Mouse (Mus musculus) forebrain, embryonic 16.5 days (tissue): ENCODE data around the gene Spag8. TPM values are rescaled to one million over a fixed set of nuclear protein-coding genes. Genes with fewer than 3 reads are reported as not detected.

Experiments used
- ATAC-seq: fragments of 200-750 bp; cut with Nextera tagmentation; 2 replicates; pipeline ENCODE4 v1.8.0; 2017; ENCODE audit warnings: mild to moderate bottlenecking, moderate library complexity
- H3K27ac ChIP-seq: fragments of 300-500 bp; sonication (generic); 2 replicates; pipeline ENCODE4 v1.5.1; 2014; ENCODE audit warnings: low read length, control low read depth
- H3K27me3 ChIP-seq: fragments of 300-500 bp; sonication (generic); replicated peaks from 2 replicates; pipeline ENCODE4 v1.6.1; 2014; ENCODE audit warnings: low read length; ENCODE audit not compliant: control insufficient read depth, insufficient read depth
- H3K36me3 ChIP-seq: fragments of 300-500 bp; sonication (generic); 2 replicates; pipeline ENCODE4 v1.6.1; 2014; ENCODE audit not compliant: control insufficient read depth, insufficient read depth
- H3K4me1 ChIP-seq: fragments of 300-500 bp; sonication (generic); replicated peaks from 2 replicates; pipeline ENCODE4 v1.6.1; 2014; ENCODE audit warnings: low read length; ENCODE audit not compliant: control insufficient read depth, insufficient read depth
- H3K4me2 ChIP-seq: fragments of 300-500 bp; sonication (generic); 2 replicates; pipeline ENCODE4 v1.6.1; 2014; ENCODE audit warnings: mild to moderate bottlenecking, low read length, control low read depth
- H3K4me3 ChIP-seq: fragments of 300-500 bp; sonication (generic); replicated peaks from 2 replicates; pipeline ENCODE4 v1.5.1; 2014; ENCODE audit warnings: mild to moderate bottlenecking, low read length, control low read depth
- H3K9ac ChIP-seq: fragments of 300-500 bp; sonication (generic); replicated peaks from 2 replicates; pipeline ENCODE4 v1.6.1; 2014; ENCODE audit warnings: low read depth, low read length, control low read depth
- H3K9me3 ChIP-seq: fragments of 300-500 bp; sonication (generic); 2 replicates; pipeline ENCODE4 v1.6.1; 2016; ENCODE audit warnings: low read length; ENCODE audit not compliant: control insufficient read depth
- WGBS: fragments of 180-500 bp; shearing (Covaris S2); extraction: QIAGEN DNeasy Blood & Tissue Kit; methylation state at CpG from one replicate; pipeline ENCODE4 v1.1.7; 2014; 5-methylcytosine and 5-hydroxymethylcytosine counted together
- polyA plus RNA-seq: library from polyadenylated mRNA; unstranded; fragments of >200 nt; fragmentation: Nextera tagmentation; extraction: Ambion mirVana; gene quantifications from 2 replicates; pipeline ENCODE4 v1.2.1, GENCODE M21; 2015

Gene Spag8
- polyA plus RNA-seq, 1 experiment from 2014 or later, result 5.2 TPM

DNA sequence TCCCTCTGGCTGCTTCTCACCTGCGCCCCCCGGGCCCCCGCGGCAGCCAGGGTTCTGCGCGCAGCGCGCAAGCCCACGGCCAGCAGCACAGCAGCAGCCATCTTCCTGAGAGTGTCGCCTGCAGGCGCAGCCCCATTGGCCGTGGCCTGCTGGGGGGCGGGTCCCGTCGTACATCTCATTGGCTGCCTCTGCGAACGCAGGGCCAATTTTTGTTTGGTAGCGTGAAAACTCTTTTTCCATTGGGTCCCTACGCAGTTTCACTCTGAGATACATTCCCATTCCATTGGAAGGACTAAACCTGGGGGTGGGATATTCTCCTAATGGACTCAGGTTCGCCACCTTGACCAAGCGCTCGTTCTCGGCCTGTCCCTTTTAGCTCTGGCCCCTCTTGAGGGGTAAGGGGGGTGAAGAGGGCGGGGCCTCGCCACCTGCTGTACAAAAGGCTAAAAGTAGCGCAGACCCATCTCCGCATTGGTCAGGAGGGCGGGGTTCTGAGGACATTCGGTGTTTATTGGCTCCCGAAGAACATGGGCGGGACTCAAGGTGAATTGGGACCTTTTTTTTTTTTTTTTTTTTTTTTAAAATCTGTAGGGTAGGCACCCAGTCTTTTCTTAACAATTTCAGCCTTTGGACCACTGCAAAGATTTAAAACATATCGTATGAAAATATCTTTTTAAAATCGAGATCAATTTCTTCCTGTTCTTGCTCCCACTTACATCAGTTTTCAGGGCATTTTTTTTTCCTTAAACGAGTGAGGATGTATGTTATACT lies 3.1 kb upstream of the Spag8 start, which contains the start of gene Hint2:
Hint2 (minus strand) TSS at position 128 of the 771 bp plus-strand sequence.
- Histone ChIP-seq H3K4me3 (peak within 1 kb of the TSS; percentile 81), H3K9me3 (no peaks in the 10 kb centered on the region), H3K4me1 (peaks cover 8% of the 10 kb centered on the region), H3K9ac (peak within 1 kb of the TSS; percentile 92), H3K36me3 (no peaks in the 10 kb centered on the region), H3K27me3 (peaks cover 5% of the 10 kb centered on the region; the same call in 1 of the 2 replicates), H3K4me2 (peak within 1 kb of the TSS; percentile 91), H3K27ac (peak within 1 kb of the TSS; percentile 92)
- peak; percentile 98 for ATAC-seq
- under 1% methylated on average over 34 of the region's 34 CpGs for WGBS

DNA sequence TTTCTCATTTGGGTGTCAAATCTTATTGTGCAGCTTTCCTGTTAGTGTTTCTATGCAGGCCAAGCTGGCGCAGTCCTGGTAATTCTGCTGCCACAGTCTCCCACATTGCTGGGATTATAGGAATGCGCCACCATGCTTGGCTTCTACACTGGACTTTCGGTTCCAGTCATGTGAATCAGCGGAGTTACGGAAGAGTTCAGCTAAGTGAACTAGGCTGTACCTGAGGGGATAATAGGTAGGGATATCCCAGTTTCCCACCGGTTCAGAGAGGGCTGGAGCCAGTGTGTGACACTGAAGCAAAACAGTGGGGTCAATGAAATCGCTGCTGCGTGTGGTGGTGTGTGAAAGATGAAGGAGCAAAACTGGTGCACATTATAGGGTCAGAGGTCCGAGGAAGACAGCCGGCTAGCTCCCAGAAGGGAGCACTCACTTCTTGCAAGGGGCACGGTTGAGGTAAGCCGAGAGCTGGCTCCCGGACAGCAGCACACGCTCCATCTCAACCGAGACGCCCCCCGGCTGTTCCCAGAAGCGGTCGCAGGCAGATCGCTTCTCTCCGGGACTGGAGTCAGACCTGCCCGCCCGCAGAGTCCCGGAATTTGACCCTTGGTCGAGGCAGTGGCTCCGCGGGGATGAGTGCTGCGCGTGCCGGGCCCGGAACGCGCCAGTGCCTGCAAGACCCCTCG lies 2.4 kb upstream of the Spag8 start:
- ATAC-seq, result peak; percentile 41
- WGBS, result 3% methylated on average over 34 of the region's 34 CpGs
- no peaks in the 10 kb centered on the region for H3K9me3 ChIP-seq

DNA sequence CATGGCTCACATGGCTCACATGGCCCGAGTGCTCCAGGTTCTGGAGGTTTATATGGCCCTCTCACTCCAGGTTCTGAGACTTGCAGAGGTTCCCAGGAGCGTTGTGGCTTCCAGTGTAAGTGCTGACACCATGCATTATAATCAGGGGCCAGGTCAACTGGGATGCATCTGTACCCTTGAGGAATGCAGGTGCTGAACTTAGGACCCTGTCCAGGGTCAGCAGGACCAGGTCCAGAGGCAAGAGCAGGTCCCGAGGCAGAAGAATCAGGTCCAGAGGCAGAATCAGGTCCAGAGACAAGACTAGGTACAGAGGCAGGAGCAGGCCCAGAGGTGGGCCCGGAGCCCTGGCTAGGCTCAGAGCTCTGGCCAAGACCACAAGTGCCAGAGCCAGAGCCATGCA lies 668 bp downstream of the Spag8 start:
- ATAC-seq, result no peak
- Histone ChIP-seq H3K4me1 (peaks cover 8% of the 10 kb centered on the region), H3K27me3 (no peaks in the 10 kb centered on the region), H3K36me3 (0 out of 2 replicates have a peak, but pooled peaks cover 8% of the 10 kb centered on the region), H3K27ac (no peak overlapping the region), H3K4me3 (peak overlapping the region; percentile 32), H3K9ac (no peak overlapping the region), H3K4me2 (no peak overlapping the region; the same call in 1 of the 2 replicates), H3K9me3 (0 out of 2 replicates have a peak, but pooled peaks cover 3% of the 10 kb centered on the region)
- WGBS, result 90% methylated on average over 4 of the region's 4 CpGs

More for the DNA sequence above, 2.4 kb upstream of the Spag8 start:
- peaks cover 8% of the 10 kb centered on the region for H3K4me1 ChIP-seq
- peak overlapping the region; percentile 91 for H3K4me2 ChIP-seq
- H3K36me3 ChIP-seq, result no peaks in the 10 kb centered on the region
- H3K9ac ChIP-seq, result peak overlapping the region; percentile 92
- peak overlapping the region; percentile 92 for H3K27ac ChIP-seq
- H3K4me3 ChIP-seq, result peak overlapping the region; percentile 81
- no peaks in the 10 kb centered on the region for H3K27me3 ChIP-seq

DNA sequence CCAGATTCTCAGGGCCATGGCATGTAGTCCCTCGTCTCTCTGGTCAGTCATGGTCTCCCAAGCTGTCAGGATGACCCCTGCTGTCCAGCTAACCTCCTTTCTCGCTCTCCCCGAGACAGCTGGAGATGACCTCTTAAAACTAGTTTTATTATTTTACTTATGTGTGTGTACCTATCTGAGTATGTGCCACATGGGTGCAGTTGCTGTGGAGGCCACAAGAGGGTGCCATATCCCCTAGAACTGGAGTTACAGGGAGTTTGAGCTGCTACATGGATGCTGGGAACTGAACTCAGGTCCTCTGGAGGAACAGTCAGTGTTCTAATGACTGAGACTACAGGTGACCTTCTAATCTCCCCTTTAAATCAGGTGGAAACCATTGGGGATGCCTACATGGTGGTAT lies 3.6 kb downstream of the Spag8 start:
- ATAC-seq, result no peak
- no peak overlapping the region for H3K4me3 ChIP-seq
- 96% methylated on average over 3 of the region's 3 CpGs for WGBS

DNA sequence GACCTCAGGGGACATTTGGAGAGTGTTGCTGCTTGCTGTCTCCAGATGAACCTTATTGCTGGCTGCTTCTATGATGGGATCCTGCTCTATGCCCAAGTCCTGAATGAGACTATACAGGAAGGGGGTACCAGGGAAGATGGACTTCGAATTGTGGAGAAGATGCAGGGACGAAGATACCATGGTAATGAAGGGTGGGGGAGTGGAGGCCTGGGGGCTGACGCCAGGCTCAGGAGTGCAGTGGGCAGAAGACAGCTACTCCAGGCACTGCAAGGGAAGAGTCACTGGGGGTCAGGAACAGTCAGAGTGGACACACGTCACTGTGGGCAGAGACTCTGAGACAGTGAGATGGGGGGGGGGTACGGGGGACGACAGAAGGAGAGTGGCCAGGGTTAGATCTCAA lies 12.9 kb downstream of the Spag8 start:
- no peaks in the 10 kb centered on the region for H3K9me3 ChIP-seq
- H3K4me2 ChIP-seq, result no peak overlapping the region
- WGBS, result 81% methylated on average over 6 of the region's 6 CpGs
- no peaks in the 10 kb centered on the region for H3K4me1 ChIP-seq
- no peaks in the 10 kb centered on the region for H3K36me3 ChIP-seq
- H3K27me3 ChIP-seq, result no peaks in the 10 kb centered on the region
- no peak overlapping the region for H3K9ac ChIP-seq
- H3K27ac ChIP-seq, result no peak overlapping the region
- ATAC-seq, result no peak
- no peak overlapping the region for H3K4me3 ChIP-seq

More for the DNA sequence above, 3.6 kb downstream of the Spag8 start:
- no peak overlapping the region for H3K9ac ChIP-seq
- H3K27ac ChIP-seq, result no peak overlapping the region
- H3K9me3 ChIP-seq, result 0 out of 2 replicates have a peak, but pooled peaks cover 3% of the 10 kb centered on the region
- H3K36me3 ChIP-seq, result 0 out of 2 replicates have a peak, but pooled peaks cover 8% of the 10 kb centered on the region
- H3K4me2 ChIP-seq, result no peak overlapping the region
- H3K4me1 ChIP-seq, result no peaks in the 10 kb centered on the region; the same call in 1 of the 2 replicates
- H3K27me3 ChIP-seq, result no peaks in the 10 kb centered on the region

DNA sequence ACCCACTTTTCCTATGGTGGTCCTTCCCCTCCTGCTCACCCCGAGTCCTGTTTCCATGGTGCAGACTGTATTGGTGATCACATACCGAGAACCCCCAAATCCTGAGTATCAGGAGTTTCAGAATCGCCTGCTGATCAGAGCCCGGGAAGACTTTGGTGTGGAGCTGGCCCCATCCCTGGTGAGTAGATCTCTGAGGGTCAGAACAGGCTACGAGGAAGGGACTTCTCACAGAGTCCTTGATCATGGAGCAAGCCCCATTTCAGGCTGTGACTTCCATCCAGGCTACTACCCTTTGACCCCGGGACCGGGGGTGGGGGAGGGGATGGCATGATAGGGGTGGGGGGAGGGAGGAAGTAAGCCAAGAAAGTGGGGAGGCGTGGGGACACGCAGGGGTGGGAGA lies 13.3 kb downstream of the Spag8 start:
- 78% methylated on average over 9 of the region's 9 CpGs for WGBS
- Histone ChIP-seq H3K36me3 (no peaks in the 10 kb centered on the region), H3K9ac (no peak overlapping the region), H3K4me3 (no peak overlapping the region), H3K27me3 (no peaks in the 10 kb centered on the region), H3K4me2 (no peak overlapping the region), H3K4me1 (no peaks in the 10 kb centered on the region), H3K9me3 (no peaks in the 10 kb centered on the region), H3K27ac (no peak overlapping the region)
- ATAC-seq, result no peak

DNA sequence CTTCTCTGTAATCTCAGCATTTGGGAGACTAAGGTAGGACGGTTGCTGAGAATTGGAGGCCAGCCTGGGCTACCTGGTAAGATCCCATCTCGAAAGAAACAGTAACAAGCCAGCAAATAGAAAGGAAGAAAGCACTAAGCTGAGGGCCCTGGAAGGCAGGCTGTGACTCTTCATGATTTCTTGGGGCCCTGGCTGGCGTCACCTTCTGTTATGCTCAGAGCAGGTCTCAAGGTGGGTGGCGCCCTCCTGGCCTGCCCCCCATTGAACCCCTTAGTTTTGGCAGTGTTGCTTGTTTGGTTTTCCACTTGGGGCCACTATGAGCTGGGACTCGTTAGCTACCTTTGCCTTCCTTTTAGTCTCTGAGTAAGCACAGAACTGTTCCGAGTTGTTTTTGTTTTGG lies 16.6 kb downstream of the Spag8 start:
- 52% methylated on average over 6 of the region's 6 CpGs for WGBS
- H3K27me3 ChIP-seq, result no peaks in the 10 kb centered on the region
- no peak overlapping the region for H3K27ac ChIP-seq
- no peak overlapping the region for H3K4me3 ChIP-seq
- H3K36me3 ChIP-seq, result no peaks in the 10 kb centered on the region
- peaks cover 20% of the 10 kb centered on the region for H3K4me1 ChIP-seq
- no peak for ATAC-seq
- H3K9ac ChIP-seq, result no peak overlapping the region
- no peaks in the 10 kb centered on the region for H3K9me3 ChIP-seq
- no peak overlapping the region for H3K4me2 ChIP-seq

DNA sequence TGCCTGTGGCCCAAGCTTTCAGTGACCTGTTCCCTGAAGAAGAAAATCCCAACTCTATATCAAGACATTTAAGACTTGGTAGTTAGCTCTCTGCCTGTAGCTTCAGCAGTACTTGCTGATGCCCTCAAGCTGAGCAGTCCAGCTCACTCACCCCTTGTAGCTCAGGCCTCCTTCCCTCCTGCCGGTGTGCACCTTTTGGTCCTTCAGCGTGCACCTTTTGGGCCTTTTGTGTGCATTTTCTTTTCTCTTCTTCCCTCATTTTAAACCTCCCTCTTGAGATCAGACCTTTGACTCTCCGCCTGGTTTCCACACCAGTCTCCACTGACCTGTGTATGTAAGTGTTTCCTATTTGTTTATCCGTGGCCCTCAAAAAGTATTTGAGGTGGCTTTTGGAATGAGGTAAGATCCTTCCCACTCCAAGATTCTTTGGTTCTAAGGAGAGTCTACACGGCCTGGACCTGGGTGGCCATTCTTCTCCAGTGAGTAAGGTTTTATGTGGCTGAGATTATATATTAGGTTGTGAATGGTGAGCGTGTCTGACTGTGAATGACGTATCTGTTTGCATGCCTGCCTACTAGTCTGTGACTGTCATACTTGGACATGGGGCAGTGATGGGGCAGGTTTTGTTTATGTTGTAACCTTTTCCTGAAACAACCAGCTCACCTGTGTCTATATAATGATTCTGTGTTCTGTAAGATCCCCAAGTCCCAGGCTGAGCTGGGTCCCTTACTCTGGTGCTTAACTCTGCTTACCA lies 18.6 kb downstream of the Spag8 start:
- H3K4me1 ChIP-seq, result peaks cover 29% of the 10 kb centered on the region
- no peak for ATAC-seq
- no peak overlapping the region for H3K9ac ChIP-seq
- no peak overlapping the region for H3K4me2 ChIP-seq
- 87% methylated on average over 7 of the region's 7 CpGs for WGBS
- H3K9me3 ChIP-seq, result no peaks in the 10 kb centered on the region
- H3K36me3 ChIP-seq, result no peaks in the 10 kb centered on the region
- H3K27ac ChIP-seq, result no peak overlapping the region
- no peaks in the 10 kb centered on the region for H3K27me3 ChIP-seq
- H3K4me3 ChIP-seq, result no peak overlapping the region

DNA sequence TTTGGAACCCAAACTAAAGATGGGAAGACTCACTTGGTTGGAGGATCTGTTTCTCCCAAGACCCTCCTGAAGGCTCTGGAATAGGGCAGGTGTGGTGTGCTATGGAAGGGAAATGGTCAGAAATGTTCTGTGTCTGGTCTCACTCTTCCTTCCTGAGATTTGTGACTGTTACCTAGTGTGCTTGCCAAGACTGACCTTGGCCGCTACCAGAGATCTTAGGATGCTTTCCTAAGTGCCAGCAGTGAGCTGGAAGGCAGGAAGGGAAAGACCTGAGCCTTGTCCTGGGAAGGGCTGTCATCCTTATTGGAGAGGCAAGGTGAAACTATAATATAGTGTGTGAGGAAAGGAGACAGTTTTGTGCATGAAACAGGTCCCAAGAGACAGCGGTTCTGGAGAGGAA lies 19.7 kb downstream of the Spag8 start:
- no peak for ATAC-seq
- no peak overlapping the region for H3K4me2 ChIP-seq
- no peak overlapping the region for H3K9ac ChIP-seq
- WGBS, result 88% methylated on average over 2 of the region's 2 CpGs
- no peaks in the 10 kb centered on the region for H3K9me3 ChIP-seq
- no peaks in the 10 kb centered on the region for H3K27me3 ChIP-seq
- H3K4me1 ChIP-seq, result peaks cover 29% of the 10 kb centered on the region
- H3K36me3 ChIP-seq, result no peaks in the 10 kb centered on the region
- H3K27ac ChIP-seq, result no peak overlapping the region
- H3K4me3 ChIP-seq, result no peak overlapping the region
